Mouse (Mus musculus): ENCODE data around the gene Adamts9.

- TF ChIP-seq POLR2AphosphoS5 (IDR thresholded peaks at IDR 0.05; ENCODE audit: insufficient replicate concordance, low read depth, low read length) (no peak), GATA2 (IDR thresholded peaks at IDR 0.05; ENCODE audit: borderline replicate concordance, low read depth, low read length) (no peak), CTCF (IDR thresholded peaks at IDR 0.05; ENCODE audit: low read depth, low read length) (no peak)
These were observed 74.2 kb downstream of the Adamts9 start, which contains the start of gene Gm15737 for GRCm38 (mm10) chr6:92869089-92869581.
